Mouse (Mus musculus) cerebellum, adult 2 months (tissue): ENCODE data around the gene Defb22.

Source experiments
- CTCF ChIP-seq: fragments of 200-500 bp; IDR thresholded peaks from 2 replicates; pipeline ENCODE4 v1.5.1; 2011; ENCODE audit warnings: low read depth, mild to moderate bottlenecking, control low read depth, low read length, moderate library complexity, borderline replicate concordance; ENCODE audit not compliant: insufficient read depth
- POLR2A ChIP-seq: fragments of 200-500 bp; IDR thresholded peaks from 2 replicates; pipeline ENCODE4 v1.6.1; 2011; ENCODE audit warnings: low read length, control low read depth, borderline replicate concordance; ENCODE audit not compliant: insufficient read depth

DNA sequence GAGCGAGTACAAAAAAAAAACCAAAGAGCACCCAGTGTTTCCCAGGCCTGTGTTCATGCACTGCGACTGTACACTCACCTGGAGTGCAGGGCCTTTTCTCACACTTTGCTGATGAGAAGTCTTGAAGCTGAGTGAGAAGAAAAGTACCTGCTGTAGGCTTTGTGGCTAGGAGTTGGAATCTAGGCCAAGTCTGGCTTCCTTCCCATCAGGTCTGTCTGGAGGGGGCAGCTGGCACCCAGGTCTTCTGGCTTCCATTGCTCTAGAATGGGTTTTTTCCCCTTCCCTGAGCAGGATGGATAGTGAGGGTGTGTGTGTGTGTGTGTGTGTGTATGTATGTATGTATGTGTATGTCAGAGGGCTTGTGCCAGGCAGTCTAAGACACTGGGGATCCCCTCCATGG, 50.1 kb downstream of the Defb22 start:
- TF ChIP-seq CTCF (no peak), POLR2A (no peak)
